Mouse (Mus musculus): Measurements from ENCODE around the gene Vgll2.

The Vgll2 gene

DNA sequence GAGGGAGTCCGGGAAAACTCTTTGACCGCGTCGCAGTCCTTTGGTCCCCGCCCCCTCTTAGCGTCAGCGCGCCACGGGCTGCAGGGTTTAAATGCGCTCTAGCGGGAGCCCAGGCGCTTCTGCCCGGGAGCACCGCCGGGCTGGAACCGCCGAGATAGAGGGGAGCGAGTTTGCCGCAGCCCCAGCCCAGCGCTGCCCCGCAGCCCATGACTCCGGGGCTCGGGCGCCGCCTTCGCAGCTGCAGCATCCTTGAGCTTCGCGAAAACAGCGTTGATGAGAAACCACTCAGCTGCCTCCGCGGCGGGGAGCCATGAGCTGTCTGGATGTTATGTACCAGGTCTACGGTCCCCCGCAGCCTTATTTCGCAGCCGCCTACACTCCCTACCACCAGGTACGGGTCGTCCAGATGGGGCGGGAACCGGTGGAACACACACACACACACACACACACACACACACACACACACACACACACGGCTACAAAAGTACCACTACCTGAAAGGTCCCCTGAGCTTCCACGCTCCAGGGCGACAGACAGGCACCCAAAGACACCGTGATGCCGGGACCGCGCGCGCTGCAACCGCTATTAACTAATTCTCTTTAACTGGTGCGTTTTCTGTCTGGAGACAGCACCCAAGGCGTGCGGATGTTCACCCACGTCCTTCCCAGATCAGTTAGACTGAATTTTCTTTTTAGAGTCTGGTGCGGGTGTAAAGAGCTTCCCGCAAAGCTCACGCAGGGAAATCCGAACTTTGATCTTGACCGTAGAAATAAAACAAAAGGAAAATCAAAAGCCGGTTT lies at the start of gene Vgll2:
Gene Vgll2 (plus strand): TSS at position 90 of the 800 bp plus-strand sequence.
- no peak for DNase-seq (ENCODE audit: low spot score in 2 of 2)

DNA sequence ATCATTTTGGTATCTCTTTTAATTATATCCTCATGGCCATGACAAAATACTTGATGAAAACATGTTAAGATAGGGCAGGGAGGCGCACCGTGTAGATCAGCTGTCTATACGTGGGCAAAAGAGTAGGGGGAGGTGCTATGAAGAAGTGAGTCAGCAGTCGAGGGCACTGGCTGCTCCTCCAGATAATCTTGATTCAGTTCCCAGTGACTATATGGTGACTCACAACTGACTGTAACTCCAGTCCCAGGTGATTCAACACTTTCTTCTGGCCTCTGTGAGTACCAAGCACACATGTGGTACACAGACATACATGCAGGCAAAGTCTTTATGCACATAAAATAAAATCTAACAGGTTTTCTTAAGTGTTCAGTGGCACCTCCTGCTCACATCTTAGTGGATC lies 47.2 kb upstream of the Vgll2 start:
- DNase-seq (ENCODE audit: low spot score in 2 of 2) = no peak

GRCm38 (mm10) chr10:51975587-51975986 lies 46.7 kb upstream of the Vgll2 start:
- no peak for DNase-seq (ENCODE audit: low spot score in 2 of 2)

DNA sequence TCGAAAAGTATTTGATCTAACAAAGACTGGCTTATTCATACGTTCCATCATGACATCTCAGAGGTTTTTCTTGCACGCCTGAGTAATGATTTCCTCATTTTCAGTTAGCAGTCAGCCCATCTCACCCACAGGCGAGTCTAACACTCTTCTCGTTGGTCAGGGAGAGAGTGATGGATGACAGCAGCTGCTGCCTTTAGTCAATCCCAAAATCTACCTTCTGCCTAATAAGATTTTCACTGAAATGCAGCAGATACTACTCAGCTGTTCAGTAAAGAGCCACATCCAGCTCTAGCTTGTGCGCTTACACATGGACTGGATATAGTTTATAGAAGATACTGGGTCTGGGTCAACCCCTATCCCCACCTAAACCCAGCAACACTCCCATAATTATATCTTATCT lies 40.7 kb upstream of the Vgll2 start:
- DNase-seq (ENCODE audit: low spot score in 2 of 2) = no peak

- no peak for DNase-seq (ENCODE audit: low spot score in 2 of 2)
Observed at GRCm38 (mm10) chr10:51982395-51982794, 39.9 kb upstream of the Vgll2 start.

- no peak for DNase-seq (ENCODE audit: low spot score in 2 of 2)
Observed at GRCm38 (mm10) chr10:52018471-52018870, 3.8 kb upstream of the Vgll2 start.

GRCm38 (mm10) chr10:52021231-52021630 lies 1.1 kb upstream of the Vgll2 start:
- DNase-seq (ENCODE audit: low spot score in 2 of 2) = no peak

DNA sequence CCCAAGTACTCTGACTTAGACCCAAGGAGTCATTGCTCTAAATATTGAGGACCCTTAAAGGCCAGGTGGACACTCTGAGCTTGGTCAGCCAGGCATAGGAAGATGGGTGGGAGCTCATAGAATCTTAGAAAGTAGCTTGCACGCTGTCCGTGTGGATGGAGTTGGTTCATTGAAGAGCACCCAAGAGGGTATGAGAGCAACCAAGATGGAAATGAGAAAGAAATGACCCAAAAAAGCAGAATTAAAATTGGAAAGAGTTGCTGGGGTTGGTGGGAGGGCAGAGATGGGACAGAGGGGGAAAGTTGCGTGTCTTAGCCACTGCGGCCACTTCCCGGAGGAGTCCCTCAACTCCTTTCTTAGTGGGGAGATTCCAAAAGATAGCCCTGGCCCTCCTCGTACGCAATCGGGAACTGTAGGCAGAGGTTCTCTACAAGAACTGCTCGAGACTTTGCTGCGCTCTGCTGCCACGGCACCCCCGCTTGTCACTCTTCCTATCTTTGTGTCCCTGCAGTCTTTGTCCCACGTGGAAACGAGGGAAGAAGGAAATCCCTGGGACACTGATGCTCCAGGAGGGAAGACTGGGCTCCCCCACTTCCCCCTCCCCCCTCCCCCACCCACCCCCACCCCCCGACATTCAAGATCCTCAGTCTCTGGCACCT lies 437 bp upstream of the Vgll2 start:
- DNase-seq (ENCODE audit: low spot score in 2 of 2) = no peak

DNA sequence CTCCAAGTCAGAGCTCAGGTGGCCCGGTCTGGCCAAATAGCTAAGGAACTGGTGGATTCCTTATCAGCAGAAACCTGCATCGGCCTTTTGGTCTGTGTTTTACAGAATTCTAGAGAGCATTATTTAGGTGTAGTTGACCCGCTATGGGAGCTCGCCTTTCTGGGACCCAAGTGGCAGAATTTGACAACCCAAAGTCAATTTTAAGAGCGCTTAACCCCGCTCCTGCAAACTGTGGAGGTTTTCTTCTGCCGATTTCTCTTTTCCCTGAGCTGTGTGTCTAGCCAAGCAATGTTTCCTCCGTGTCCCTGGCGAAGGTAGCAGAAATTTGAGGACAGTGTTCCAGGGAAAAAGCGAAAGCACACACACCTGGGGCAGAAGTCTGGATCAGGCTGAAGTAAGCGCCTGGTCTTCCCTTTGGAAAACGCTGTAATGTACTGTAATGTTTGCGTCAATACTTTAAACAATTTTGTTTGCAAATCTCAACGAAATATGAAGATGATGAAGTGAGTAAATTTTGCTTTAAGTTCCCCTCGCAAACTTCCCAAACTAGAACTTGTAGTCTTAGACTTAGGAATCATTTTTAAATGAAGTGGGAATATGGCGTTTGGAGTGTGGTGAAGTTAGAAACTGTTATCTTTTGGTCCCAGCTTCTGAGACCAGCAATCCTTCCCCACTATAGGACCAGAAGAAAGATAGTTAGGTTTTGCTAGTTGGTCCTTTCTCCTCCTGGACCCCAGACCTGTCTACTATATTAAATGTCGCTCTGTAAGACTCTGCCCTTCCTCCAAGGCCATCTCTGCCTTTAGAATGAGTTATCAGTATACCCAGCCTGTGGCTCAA lies 1.1 kb downstream of the Vgll2 start:
- DNase-seq (ENCODE audit: low spot score in 2 of 2) = no peak

- no peak for DNase-seq (ENCODE audit: low spot score in 2 of 2)
Observed at GRCm38 (mm10) chr10:52024053-52024410, 1.7 kb downstream of the Vgll2 start.

- DNase-seq (ENCODE audit: low spot score in 2 of 2) = no peak
Observed at GRCm38 (mm10) chr10:52025291-52025690, 3.0 kb downstream of the Vgll2 start.

- no peak for DNase-seq (ENCODE audit: low spot score in 2 of 2)
Observed at GRCm38 (mm10) chr10:52025821-52026220, 3.5 kb downstream of the Vgll2 start.

DNA sequence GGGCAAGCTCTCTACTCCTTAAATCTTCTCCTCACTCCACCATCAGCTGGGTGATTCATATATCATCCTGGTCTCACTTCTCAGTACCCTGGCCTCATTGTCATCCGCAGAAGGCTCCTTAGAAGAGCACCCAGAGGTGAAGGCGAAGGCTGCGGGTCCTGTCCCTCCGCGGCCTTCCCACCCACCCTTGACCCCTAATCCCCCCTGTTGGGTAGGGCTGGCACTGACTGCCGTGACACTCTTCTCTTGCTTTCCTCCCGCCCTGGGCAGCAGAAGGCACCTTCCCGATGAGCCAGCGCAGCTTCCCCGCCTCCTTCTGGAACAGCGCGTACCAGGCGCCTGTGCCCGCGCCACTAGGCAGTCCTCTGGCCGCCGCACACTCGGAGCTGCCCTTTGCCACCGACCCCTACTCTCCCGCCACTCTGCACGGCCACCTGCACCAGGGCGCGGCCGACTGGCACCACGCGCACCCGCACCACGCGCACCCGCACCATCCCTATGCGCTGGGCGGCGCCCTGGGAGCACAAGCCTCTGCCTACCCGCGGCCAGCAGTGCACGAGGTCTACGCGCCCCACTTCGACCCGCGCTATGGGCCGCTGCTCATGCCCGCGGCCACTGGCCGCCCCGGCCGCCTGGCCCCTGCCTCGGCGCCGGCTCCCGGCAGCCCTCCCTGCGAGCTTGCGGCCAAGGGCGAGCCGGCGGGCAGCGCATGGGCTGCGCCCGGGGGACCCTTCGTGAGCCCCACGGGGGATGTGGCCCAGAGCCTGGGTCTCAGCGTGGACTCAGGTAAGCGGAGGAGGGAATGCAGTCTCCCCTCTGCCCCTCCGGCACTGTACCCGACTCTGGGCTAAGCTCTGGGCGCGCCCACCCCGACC lies 5.1 kb downstream of the Vgll2 start:
- DNase-seq (ENCODE audit: low spot score in 2 of 2) = no peak

DNA sequence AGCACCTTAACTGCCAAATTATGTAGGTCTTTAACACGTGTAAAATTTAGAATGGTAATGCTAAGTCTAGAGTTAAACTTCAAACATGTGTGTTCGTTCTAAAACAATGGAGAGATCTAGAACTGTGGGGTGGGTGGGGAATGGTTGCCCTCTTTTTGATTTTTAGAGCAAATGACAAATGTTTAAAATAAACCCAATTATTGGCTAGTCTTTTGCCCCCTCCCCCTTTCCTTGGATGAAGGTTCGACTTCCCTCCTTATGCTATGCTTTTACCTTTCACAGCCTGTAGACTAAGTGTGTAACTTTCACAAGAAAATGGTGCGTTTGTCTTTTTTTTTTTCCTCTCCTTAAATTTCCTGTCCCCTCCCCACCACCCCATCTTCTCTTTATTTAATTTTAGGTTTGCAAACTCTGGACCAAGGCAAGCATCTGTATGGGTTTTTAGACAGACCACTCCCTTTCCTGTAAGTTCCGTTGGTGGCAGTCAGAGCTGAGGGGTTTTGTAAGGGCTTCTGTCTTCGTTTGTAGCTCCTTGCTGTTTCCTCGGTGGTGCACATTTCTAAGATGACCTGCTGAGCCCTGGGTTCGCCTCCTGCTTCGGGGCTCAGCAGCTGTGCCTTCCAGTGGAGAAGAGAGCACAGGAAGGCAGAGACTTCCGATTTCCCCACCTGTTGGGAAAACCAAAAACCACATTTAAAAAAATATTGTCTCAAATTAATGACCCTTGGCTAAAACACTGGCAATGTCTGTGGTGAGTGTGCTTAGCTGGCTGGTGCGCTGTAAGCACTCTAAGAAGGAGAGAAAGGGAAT lies 6.5 kb downstream of the Vgll2 start:
- no peak for DNase-seq (ENCODE audit: low spot score in 2 of 2)

- DNase-seq (ENCODE audit: low spot score in 2 of 2) = no peak
Observed at GRCm38 (mm10) chr10:52029421-52030080, 7.2 kb downstream of the Vgll2 start.

DNA sequence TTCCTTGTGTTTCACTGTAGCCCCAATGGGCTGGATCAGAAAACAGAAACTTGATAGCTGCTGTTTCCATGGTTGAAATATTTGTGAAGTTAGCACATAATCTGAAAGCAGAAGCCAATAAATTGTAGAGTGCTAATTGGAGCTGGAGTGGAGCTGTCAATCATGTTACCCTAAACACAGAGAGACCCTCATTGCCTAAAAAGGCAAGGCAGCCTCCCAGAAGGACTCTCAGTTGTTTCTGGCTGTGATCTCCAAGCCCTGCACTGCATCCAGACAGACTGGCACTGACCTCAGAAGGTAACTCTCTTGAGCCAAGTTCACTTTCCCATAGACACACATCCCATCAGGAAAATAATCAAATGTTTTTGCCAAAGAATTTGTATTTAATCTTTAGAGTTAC lies 11.4 kb downstream of the Vgll2 start:
- no peak for DNase-seq (ENCODE audit: low spot score in 2 of 2)

- DNase-seq (ENCODE audit: low spot score in 2 of 2) = no peak
Observed at GRCm38 (mm10) chr10:52039392-52039791, 17.1 kb downstream of the Vgll2 start.

DNA sequence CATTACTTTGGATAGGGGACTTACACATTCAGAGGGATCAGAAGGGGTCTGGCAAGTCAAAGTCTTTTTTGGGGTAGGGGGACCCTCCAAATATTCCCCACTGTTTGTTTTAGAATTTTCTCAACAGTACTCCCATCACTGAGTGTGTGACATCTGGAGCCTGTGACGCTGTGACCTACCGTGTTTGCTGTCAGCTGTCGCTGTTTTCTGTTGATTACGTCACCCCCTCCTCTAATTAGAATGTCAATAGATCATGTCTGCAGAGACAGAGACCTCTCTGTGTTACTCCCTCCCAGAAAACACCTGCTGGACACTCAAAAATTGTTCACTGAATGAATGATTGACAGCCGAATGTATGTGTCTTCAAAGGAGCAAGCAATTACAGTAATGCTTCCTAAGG lies 20.8 kb downstream of the Vgll2 start:
- no peak for DNase-seq (ENCODE audit: low spot score in 2 of 2)

DNA sequence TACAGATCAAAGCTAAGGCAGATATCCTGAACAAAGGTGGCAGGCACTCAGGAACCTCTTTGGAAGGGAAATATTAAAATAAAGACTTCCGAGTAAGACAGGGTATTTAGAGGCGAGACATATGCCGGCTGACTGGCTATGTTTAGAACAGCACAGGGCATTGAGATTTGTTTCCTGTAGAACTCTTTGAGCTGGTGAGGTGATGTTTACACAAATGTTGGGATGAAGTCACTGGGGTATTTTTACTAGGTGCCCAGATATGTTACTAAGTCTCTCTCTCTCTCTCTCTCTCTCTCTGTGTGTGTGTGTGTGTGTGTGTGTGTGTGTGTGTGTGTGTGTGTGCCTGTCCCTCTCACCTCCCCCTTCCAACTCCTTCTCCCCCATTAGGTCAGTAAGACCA lies 26.0 kb downstream of the Vgll2 start:
- no peak for DNase-seq (ENCODE audit: low spot score in 2 of 2)

DNA sequence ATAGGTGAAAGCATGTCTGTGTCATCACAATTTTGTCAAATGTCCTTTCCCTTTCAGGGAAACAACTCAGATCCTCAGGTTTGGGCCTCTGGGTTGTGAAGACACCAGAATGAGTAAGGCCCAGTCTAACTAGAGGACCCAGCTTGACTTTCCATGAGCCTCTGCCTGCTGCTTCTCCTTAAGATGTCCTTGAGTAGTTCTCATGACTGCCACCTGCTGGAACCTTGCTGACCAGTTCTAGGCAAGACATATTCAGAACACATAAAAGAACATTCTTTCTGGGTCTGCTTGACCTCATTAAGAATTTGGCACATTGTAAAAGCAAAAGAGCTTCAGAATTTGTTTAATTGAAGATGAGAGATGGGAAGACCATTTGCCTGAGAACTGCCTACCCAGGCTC lies 50.2 kb downstream of the Vgll2 start:
- no peak for DNase-seq (ENCODE audit: low spot score in 2 of 2)
